ENCODE assay signal across 14 mouse cellular contexts in the genomic region with DNA sequence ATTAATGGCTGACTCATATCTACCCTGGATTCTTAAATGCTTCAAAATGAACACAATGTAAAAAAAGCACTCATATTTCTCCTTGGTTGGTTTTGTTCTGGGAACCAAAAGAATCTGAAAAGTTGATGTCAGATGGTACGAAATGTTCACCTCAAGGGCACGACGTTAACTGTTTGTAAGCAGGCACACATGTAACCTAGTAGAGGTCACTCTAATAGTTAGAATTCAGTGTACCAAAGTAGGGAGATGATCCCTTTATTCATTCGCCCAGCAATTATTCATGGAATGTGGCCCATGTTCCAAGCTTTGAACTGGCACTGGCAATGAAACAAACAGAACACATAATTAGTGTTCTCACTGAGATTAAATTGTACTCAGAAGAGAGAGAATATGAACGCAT.
"Had no signal": no experiment of that assay in that cellular context is flagged by ENCODE, and none has a peak within 500 bp of the region (broad histone marks: within the 10 kb centered on the region; RNA-seq: fewer than 3 reads in every experiment).

No protein-coding gene starts in this region.

- DNase-seq: layer of hippocampus, postnatal 36 days; liver, embryonic 13.5 days; lung, adult 2 months; lung, postnatal 14 days; lung, postnatal 4 days; midbrain, embryonic 14.5 days; thymus, postnatal 25 days had no signal

- H3K4me2 ChIP-seq: liver, embryonic 13.5 days; midbrain, embryonic 11.5 days; neural tube, embryonic 12.5 days; neural tube, embryonic 15.5 days had no signal

- H3K4me1 ChIP-seq: liver, embryonic 13.5 days; neural tube, embryonic 12.5 days; neural tube, embryonic 15.5 days had no signal

- H3K4me3 ChIP-seq: left cerebral cortex, adult 2 months; liver, embryonic 13.5 days; neural tube, embryonic 12.5 days; neural tube, embryonic 15.5 days had no signal

- H3K27me3 ChIP-seq: liver, embryonic 13.5 days; neural tube, embryonic 12.5 days; neural tube, embryonic 15.5 days had no signal

- H3K9me3 ChIP-seq: liver, embryonic 13.5 days; neural tube, embryonic 12.5 days; neural tube, embryonic 15.5 days had no signal

- H3K27ac ChIP-seq: kidney, postnatal 0 days; left cerebral cortex, adult 2 months; liver, embryonic 13.5 days; neural tube, embryonic 12.5 days; neural tube, embryonic 15.5 days; stomach, postnatal 0 days had no signal

- H3K9ac ChIP-seq: liver, embryonic 13.5 days; neural tube, embryonic 12.5 days; neural tube, embryonic 15.5 days had no signal

- ATAC-seq: intestine, postnatal 0 days had no signal

- H3K36me3 ChIP-seq: liver, embryonic 13.5 days; neural tube, embryonic 12.5 days; neural tube, embryonic 15.5 days had no signal
